Mouse (Mus musculus): ENCODE data around the gene Aff3. TPM values are rescaled to one million over a fixed set of nuclear protein-coding genes. Genes with fewer than 3 reads are reported as not detected.

Gene Aff3
- 100 to 1,000 TPM in 1 of 2 experiments, 10 to 100 TPM in 1; 82.5 to 111 TPM for total RNA-seq (2021)

GRCm38 (mm10) chr1:38664777-38665176 lies at the start of gene Aff3:
Gene Aff3, minus strand, starts transcription at chr1:38664955.
- intact Hi-C loops (cut with DNase I): no loop called here
- no peak for DNase-seq (ENCODE audit: low spot score in 2 of 2)

- intact Hi-C loops (cut with DNase I): no loop called here
- no peak for DNase-seq (ENCODE audit: low spot score in 2 of 2)
These were observed 35.9 kb upstream of the Aff3 start for GRCm38 (mm10) chr1:38700646-38701045.

DNA sequence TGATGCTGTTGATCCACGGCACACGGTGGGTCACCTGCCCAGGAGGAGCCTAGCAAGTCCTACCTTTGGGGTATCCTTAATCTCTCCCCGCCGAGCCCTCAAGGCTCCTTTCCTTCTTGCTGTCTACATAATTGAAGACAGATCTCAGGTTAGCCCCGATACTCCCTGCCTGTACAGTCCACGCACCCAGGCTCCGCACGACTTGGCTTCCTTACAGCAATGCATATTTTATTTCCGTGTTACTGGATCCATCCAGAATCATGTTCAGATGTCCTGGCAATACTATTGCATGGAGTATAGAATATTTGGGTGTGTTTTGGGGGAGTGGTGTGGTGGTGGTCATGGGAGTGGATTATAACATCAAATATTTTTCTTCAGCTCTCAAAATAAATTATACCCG lies 34.5 kb upstream of the Aff3 start:
- DNase-seq (ENCODE audit: low spot score in 2 of 2): no peak
- intact Hi-C loops (cut with DNase I): no loop called here

DNA sequence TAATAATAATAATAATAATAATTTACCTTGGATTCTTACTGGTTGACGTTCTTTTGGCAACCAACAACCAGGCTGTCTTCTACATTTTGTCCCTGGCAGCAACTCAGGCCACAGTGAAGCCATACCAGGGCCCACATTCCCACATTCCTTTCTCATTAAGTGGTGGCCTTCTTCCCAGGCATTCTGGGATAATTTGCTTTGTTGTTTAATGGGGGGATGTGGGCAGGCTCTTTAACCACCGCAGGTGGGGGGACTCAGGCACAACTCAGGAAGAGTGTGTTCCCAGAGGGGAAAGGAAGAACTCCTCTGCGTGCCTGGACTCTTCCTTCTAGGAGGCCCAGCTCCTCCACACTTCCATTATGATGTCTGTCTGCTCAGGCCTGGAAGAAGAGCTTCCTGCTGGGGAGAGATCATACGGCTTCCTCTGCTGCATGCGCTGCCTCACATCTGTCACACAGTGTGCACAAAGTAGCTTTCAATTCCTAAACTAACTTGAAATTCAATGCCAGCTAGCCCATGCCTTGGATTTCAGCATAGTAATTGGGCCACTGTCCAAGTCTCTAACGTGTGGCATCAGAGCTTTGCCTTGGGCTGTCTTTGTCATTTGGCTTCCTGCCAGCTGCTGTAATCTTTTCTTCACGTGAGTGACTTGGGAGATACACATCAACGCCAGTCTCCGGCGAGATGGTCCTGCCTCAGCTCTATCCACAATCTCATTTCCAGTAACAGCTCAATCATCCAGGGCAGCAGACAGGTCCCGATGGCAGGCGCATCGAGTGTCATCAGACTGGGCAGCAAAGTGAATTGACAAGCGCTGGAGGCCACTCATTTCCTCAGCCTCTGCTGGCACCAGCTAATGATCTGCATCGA lies 31.3 kb upstream of the Aff3 start:
- intact Hi-C loops (cut with DNase I): no loop called here
- DNase-seq (ENCODE audit: low spot score in 2 of 2): no peak

GRCm38 (mm10) chr1:38695089-38695811 lies 30.5 kb upstream of the Aff3 start:
- intact Hi-C loops (cut with DNase I): no loop called here
- DNase-seq (ENCODE audit: low spot score in 2 of 2): no peak

DNA sequence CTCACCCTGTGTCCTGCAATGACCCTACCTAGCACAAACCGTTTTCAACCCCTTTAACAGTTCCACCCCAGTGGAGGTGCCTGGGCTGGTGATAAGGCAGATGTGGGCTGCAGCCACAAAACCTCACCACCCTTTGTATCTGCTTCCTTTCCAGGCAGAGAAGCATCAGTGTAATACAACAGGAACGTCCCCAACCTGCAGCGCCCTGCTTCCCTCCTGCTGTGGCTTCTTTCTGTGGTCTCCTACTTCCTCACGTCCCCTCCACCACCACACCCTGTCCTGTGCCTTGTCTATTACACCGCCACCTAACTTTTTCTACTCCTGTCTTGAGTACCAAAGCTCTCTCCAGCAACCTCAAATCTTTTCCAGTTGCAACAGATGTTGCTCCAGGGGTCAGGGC lies 29.4 kb upstream of the Aff3 start:
- intact Hi-C loops (cut with DNase I): no loop called here

DNA sequence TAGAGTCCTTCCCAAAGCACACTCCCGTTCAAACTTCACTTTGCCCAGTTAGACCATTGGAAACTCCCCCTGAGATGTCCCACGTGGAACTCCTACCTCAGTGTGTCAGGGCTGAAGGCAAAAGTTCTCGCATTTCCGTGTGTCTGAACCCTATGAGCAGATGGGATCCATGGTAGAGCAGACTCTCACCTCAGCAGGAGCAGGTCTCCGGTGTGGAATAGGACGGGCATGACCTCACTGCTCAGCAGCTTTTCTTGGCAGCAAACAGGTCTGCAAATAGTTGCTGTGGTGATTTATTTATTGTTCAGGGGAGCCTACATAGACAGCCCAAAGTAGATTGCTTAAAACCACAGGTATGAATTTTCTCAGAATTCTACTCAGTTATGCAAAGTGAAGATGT lies 25.7 kb upstream of the Aff3 start:
- intact Hi-C loops (cut with DNase I): no loop called here
- no peak for DNase-seq (ENCODE audit: low spot score in 2 of 2)

More for the DNA sequence above, 29.4 kb upstream of the Aff3 start:
- no peak for DNase-seq (ENCODE audit: low spot score in 2 of 2)

GRCm38 (mm10) chr1:38688216-38688615 lies 23.5 kb upstream of the Aff3 start:
- intact Hi-C loops (cut with DNase I): no loop called here
- DNase-seq (ENCODE audit: low spot score in 2 of 2): no peak

- intact Hi-C loops (cut with DNase I): no loop called here
- no peak for DNase-seq (ENCODE audit: low spot score in 2 of 2)
These were observed 21.0 kb upstream of the Aff3 start for GRCm38 (mm10) chr1:38685706-38686105.

DNA sequence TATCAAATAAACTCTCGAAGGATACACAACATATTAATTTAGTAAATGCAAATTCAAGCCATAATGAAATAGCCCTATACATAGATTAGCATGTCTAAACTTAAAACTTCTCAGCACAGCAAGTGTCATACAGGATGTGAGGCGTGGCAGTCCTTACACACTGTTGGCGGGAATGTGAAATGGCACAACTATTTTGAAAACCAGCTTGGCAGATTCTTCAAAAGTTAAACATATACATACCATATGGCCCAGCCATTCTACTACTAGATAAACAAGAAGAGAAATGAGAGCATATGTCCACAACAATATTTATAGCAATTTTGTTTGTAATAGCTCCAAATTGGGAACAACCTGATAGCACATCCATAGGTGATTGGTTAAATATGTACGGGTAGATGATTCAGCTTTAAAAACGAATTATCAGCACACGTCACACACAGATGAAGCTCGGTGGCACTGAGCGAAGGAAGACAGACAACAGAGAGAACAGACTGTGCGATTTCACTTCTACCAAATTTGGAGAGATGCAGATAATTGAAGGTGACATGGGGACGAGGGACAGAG lies 18.5 kb upstream of the Aff3 start:
- no peak for DNase-seq (ENCODE audit: low spot score in 2 of 2)

GRCm38 (mm10) chr1:38679890-38680289 lies 15.1 kb upstream of the Aff3 start:
- intact Hi-C loops (cut with DNase I): no loop called here

More for the DNA sequence above, 18.5 kb upstream of the Aff3 start:
- intact Hi-C loops (cut with DNase I): no loop called here

DNA sequence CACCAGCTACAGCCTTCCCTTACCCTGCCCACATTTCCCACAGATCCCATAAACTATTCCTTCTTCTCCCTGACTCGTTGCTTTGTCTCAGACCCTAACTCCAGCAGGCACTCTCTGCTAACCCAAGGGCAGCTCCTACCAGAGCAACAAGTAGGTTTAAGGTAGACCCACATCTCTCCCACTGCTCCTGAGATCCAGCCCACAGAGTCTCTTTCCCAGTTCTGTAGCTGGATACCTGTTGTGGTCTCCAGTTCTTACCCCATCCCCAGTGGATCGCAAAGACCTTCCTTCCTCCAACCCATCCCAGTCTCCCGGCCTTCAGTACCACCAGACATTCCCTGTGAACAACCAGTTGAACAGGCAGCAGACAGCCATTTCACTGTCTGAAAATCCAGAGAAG lies 7.0 kb upstream of the Aff3 start:
- intact Hi-C loops (cut with DNase I): no loop called here
- no peak for DNase-seq (ENCODE audit: low spot score in 2 of 2)

More at GRCm38 (mm10) chr1:38679890-38680289, 15.1 kb upstream of the Aff3 start:
- no peak for DNase-seq (ENCODE audit: low spot score in 2 of 2)

DNA sequence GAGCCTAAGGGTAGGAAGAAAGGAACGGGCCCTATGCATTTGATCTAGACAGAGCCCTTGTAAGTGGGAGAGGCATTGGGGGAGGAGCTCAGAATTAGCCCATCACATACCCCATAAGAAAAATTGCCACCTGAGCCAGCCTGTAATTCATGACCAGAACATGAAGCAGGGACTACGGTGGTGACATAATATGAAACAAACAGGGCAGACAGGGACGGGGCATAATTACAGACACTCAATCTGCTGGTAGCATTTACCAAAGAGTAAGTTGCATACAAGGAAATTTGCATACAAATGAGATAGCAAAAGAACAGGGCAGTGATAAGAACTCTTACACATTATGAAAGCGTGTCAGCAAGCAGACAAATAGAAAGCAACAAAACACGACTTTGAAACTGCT lies 6.3 kb upstream of the Aff3 start:
- intact Hi-C loops (cut with DNase I): no loop called here

DNA sequence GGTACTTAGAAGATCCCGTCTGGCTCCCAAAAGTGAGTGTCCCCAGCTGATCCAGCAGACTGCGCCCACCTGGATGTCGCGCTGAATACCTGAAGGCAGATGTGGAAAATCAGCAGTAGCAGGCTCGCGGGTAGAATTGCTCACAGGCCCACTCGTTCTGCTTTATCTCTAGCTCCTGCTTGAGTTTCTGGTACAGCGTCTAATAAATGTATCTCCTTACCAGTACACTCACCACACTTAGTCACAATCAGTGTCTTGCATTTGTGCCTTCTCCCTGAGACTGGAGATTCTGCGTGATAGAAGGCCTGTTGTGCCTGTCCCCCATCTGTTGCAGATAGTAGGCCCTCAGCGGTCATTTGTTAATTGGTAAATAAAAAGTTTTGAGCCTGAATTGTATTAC lies 3.6 kb upstream of the Aff3 start:
- intact Hi-C loops (cut with DNase I): no loop called here

More for the DNA sequence above, 6.3 kb upstream of the Aff3 start:
- no peak for DNase-seq (ENCODE audit: low spot score in 2 of 2)

DNA sequence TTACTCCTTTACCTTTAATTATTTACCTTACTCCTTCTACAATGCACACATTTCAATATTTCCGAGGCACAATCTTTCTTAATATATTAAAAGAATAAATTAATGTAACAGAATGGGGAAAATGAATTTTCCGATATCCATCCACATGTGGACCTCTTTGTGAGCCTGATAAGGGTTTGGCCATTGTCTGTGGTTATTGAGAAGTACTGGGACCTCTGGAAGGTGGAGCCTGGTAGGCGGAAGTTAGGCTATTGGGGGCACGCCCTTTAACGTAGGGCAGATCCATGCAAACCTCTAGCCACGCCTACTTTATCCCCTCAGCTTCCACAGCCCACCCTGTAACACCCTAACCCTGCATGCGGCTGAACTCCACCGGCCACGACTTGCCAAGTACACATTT lies 3.1 kb upstream of the Aff3 start:
- intact Hi-C loops (cut with DNase I): no loop called here
- no peak for DNase-seq (ENCODE audit: low spot score in 2 of 2)

More for the DNA sequence above, 3.6 kb upstream of the Aff3 start:
- DNase-seq (ENCODE audit: low spot score in 2 of 2): no peak

- no peak for DNase-seq (ENCODE audit: low spot score in 2 of 2)
- intact Hi-C loops (cut with DNase I): no loop called here
These were observed 2.0 kb upstream of the Aff3 start for GRCm38 (mm10) chr1:38666766-38667118.

DNA sequence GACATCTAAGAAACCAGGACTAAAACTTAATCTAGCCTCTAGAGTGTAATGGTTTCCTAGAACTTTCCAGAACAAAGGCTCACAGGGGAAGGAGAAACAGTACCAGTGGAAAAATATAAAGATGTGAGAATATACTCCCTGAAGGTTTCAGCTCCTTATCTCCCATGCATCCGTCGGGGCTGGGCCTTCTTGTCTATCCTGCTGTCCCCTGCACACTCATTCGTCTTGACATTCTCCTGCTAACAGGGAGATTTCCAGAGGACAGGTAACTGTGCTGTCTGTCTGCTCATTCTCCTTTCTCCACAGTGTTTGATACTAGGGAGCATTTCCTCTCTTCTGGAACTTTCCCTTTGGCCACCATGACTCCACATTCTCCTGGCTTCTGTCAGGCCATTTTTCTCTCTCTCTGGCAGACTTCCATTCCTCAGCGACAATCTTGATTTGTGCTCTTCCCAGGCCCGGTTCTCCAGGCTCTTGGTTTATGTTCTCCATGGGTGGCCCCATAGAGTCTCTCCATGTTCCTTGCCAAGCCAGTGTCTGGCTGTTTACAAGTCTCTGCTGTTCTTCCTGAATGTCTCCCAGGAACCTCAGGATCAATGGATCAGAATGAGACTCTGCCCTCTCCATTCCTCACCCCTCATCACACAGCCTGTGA lies 1.5 kb upstream of the Aff3 start:
- intact Hi-C loops (cut with DNase I): no loop called here
- DNase-seq (ENCODE audit: low spot score in 2 of 2): no peak

GRCm38 (mm10) chr1:38665611-38666010 lies 856 bp upstream of the Aff3 start:
- DNase-seq (ENCODE audit: low spot score in 2 of 2): no peak
- intact Hi-C loops (cut with DNase I): no loop called here

- intact Hi-C loops (cut with DNase I): no loop called here
- no peak for DNase-seq (ENCODE audit: low spot score in 2 of 2)
These were observed 494 bp downstream of the Aff3 start for GRCm38 (mm10) chr1:38664261-38664660.

- intact Hi-C loops (cut with DNase I): no loop called here
- no peak for DNase-seq (ENCODE audit: low spot score in 2 of 2)
These were observed 2.0 kb downstream of the Aff3 start for GRCm38 (mm10) chr1:38662616-38663193.
